Mouse (Mus musculus) splenic B cell, adult 2 months (primary cell): ENCODE data around the gene Etnk1.
"Not testable (repeated sequence)": the region's sequence is repeated elsewhere in the genome, so short reads cannot be mapped to it uniquely, and the experiment has no call there.

ENCODE experiments used
- DNase-seq: peaks from one replicate; pipeline ENCODE4 v3.0.0-alpha.2; 2011; ENCODE audit warnings: low read depth, low spot score
- H3K27me3 ChIP-seq: 2 replicates; pipeline ENCODE4 v1.6.1; 2012; ENCODE audit warnings: mild to moderate bottlenecking, low read length, moderate library complexity, mixed read lengths; ENCODE audit not compliant: control insufficient read depth, poor library complexity, insufficient read depth, severe bottlenecking
- H3K36me3 ChIP-seq: 2 replicates; pipeline ENCODE4 v1.6.1; 2012; ENCODE audit warnings: mild to moderate bottlenecking, low read length, moderate library complexity, mixed read lengths; ENCODE audit not compliant: control insufficient read depth, poor library complexity, insufficient read depth, severe bottlenecking

Gene Etnk1

DNA sequence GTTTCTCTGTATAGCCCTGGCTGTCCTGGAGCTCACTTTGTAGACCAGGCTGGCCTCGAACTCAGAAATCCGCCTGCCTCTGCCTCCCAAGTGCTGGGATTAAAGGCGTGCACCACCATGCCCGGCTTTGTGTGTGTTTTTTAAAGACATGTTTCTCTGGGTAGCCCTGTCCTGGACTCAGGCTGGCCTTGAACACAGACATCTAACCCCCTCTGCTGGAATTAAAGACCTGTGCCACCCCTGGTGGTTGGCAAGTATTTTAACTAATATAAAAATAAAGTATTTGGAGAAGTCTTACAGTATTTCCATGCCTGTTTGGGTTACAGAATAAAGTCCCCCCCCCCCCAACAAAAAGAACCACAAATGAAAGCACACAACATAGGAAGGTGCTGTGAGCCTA, 5.7 kb downstream of the Etnk1 start:
- peak; percentile 54 for DNase-seq
- H3K36me3 ChIP-seq, H3K27me3 ChIP-seq: not testable (repeated sequence)

DNA sequence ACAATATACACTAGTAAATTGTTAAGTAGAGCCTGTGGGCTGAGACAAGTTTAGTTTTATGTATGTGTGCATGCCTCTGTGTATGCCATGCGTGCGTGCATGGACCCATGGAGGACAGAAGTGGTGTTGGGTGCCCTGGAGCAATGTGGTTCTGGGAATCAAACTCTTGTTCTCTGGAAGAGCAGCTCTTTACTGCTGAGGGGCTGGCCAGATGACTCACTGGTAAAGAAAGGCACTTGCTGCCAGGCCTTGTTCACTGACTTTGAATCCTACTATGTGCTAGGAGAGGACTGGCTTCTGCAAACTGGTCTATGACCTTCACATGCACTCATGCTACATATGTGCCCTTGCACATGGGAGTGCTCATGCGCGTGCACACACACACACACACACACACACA, 7.2 kb downstream of the Etnk1 start:
- no peak for DNase-seq
- Histone ChIP-seq H3K36me3 (peaks cover 3% of the 10 kb centered on the region; the same call in 1 of the 2 replicates), H3K27me3 (no peaks in the 10 kb centered on the region)

DNA sequence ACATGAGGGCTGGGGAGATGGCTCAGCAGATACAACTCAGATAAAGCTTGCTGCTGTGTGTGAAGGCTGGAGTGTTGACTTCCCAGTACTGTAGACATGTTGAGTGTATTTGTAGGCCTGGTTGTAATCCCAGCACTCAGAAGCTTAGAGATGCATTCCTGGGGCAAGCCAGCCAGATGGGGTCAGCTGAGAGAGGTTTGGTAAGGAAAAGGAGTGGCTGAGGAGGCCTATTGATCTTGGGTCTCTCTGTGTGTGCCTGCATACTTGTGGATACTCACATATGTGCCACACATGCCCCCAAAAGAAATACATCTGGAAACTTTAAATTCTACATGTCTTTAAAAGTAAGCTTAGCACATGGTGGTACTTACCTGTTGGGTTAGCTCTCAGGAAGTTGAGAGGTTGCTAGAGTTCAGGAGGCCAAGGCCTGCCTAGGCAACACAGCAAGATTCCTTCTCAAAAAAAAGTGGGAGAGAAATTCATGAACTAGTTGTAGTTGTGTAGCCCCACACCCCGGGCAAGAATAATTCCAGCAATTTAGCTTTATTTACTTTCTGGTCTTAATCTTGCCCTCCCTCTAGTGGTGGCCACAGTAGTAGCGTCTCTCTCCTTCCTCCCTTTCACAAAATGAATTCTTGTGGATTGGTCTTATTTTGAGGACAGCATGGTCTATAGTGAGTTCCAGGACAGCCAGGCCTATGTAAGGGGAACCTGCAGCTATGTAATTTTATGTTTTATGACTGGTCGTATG, 8.1 kb downstream of the Etnk1 start:
- DNase-seq = peak; percentile 69
- no peaks in the 10 kb centered on the region for H3K27me3 ChIP-seq
- peaks cover 3% of the 10 kb centered on the region; the same call in 1 of the 2 replicates for H3K36me3 ChIP-seq

DNA sequence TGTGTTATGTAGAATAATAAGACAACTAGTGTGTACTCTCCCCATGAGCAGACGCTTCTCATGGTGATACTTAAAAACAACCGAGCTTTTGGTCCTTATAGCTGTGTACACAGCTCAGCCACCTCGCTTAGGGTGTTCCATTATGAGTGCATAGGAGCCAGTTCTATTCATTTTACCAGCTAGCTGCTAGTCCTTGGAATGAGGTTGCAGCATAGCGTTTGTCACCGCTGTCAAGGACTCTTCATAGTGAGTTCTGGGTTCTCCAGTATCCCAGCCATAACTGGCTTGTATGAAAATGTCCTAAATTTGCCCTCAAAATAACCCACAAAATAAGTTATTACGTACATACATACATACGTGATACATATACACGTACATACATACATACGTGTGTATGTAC, 9.1 kb downstream of the Etnk1 start:
- H3K27me3 ChIP-seq = no peaks in the 10 kb centered on the region
- DNase-seq = no peak
- H3K36me3 ChIP-seq = peaks cover under 1% of the 10 kb centered on the region; the same call in 1 of the 2 replicates

DNA sequence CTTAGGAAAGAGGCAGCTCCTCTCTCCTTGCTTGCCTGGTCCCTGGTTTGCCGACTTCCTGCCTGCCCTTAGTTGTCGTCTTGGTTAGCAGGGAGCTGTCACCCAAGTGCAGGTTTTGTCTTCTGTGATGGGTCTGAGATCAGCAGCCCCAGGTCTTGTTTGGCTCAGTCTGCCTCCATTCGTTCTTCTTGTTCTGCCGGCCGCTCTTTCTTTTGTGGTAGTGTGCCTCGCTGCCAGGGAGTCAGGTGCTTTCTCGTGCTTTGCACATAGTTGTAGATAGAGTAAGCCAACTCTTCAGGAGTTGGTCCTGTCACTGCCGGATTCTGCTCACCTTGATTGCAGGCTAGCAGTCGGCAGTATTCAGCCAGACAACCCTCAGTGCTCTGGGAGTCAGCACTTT, 9.6 kb downstream of the Etnk1 start:
- H3K27me3 ChIP-seq = no peaks in the 10 kb centered on the region
- no peaks in the 10 kb centered on the region; the same call in 1 of the 2 replicates for H3K36me3 ChIP-seq
- DNase-seq = no peak

DNA sequence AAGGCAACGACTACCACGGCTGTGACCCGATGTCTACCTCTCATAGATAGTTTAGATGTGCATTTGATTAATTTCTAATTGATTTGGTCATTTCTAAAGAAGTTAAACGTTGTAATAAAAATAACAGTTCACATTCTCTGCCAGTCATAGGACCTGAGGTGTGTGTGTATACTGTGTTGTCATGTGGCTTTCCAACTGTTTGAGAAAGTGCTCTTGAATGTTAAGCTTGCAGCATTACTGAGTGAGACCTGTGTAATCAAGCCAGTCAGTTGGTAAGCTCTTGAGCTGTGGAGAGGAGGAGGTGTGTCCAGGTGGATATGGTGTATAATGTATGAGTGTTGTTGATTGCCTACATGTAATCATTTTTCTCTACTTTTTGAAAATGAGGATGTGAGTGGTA, 12.2 kb downstream of the Etnk1 start:
- DNase-seq = no peak
- no peaks in the 10 kb centered on the region for H3K27me3 ChIP-seq
- peaks cover 4% of the 10 kb centered on the region for H3K36me3 ChIP-seq

DNA sequence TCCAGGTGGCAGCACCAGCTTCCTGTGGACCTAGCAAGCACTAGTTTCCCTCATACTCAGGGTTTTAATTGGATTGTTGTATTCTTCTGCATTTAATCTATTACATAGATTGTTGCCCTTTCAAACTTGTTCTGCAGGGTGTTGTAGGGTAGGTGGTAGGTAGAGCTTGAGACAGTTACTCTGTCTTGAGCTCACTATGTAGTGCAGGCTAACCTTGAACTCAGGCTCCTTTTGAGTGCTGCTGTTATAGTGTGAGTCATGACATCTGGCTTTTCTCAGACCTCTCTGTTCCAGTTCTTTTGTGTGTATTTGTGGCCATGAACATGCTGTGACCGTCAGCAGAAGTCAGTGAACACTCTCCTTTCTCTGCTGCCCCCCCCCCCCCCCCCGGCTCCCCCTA, 12.7 kb downstream of the Etnk1 start:
- no peaks in the 10 kb centered on the region for H3K27me3 ChIP-seq
- H3K36me3 ChIP-seq = peaks cover 7% of the 10 kb centered on the region

DNA sequence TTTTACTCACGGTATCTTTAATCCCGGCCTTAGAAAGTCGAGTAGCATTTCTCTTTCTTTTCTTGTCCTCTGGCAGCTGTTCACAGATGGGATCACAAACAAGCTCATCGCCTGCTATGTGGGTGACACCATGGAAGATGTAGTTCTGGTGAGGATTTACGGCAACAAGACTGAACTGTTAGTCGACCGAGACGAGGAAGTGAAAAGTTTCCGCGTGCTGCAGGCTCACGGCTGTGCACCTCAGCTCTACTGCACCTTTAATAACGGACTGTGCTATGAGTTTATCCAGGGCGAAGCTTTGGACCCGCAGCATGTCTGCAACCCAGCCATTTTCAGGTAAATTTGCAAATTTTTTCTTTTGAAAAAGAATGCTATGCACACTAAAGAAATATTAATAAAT, 13.5 kb downstream of the Etnk1 start:
- Histone ChIP-seq H3K27me3 (no peaks in the 10 kb centered on the region), H3K36me3 (peaks cover 12% of the 10 kb centered on the region)
- DNase-seq = peak; percentile 71

More for the DNA sequence above, 12.7 kb downstream of the Etnk1 start:
- DNase-seq = no peak

DNA sequence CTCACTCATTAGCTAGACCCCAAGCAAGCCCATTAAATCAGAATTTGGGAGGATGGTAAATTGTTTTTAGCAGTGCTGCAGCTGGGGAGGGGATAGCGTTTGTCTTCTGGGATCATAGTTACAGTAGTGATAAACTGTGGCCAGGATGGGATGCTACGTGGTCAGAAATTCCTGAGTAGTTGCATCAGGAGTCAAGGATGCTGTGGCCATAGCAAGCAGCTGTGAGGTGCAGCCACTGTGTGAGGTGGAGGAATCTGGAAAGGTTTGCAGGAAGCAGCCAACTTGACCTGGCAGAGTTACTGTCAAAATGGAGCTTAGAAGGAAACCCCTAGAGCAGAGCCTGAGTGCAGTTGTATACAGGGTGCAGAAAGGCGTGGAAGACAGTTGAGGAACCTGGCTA, 17.1 kb downstream of the Etnk1 start:
- H3K36me3 ChIP-seq = peaks cover 21% of the 10 kb centered on the region

DNA sequence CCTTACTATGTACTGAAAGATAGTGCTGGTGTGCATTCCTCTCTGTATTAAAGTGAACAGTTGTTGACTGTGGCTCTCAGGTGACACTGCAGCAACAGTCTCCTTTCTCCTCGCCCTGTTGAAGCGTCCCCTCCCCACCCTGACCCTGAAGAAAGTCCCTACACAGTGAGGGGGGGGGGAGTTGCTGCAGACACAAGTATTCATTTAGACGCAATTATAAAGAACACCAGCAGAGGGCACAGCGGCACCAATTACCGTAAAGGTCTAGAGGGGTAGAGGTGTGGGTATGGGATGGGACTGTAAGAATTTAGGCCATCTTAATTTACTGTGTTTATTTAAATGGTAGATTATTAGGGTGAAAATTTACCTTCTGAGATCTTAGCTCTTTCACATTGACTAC, 17.7 kb downstream of the Etnk1 start:
- Histone ChIP-seq H3K27me3 (no peaks in the 10 kb centered on the region), H3K36me3 (peaks cover 23% of the 10 kb centered on the region)
- DNase-seq = peak; percentile 72

More for the DNA sequence above, 17.1 kb downstream of the Etnk1 start:
- DNase-seq = no peak
- no peaks in the 10 kb centered on the region for H3K27me3 ChIP-seq

DNA sequence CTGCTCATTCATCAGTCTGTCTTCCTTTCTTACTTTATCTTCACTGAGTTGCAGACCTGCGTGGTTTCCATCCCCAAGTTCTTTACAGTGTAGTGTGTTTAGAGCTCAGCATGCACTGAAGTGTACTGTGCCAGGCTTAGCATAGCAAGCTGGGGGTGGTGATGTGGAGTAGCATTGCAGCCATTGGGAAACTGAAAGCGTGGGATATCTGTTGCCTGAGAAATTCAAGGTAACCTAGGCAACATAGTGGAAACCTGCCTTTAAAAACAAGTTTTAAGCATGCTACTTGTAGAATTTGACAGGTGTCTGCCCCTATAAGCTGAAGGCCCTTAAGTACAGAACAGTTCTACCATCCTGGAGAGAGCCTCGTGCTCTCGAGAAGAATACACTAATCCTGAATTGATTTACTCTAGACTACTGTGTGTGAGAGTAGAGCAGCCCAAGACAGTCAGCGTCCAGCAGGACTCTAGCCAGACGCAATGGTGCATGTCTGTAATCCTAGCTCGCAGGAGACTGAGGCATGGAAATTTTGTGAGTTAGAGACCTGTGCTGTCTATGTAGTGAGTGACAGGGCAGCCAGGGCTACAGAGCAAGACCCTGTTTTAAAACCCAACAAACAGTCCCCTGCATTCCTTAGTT, 23.9 kb downstream of the Etnk1 start:
- Histone ChIP-seq H3K36me3 (peaks cover 27% of the 10 kb centered on the region), H3K27me3 (no peaks in the 10 kb centered on the region)
- no peak for DNase-seq

DNA sequence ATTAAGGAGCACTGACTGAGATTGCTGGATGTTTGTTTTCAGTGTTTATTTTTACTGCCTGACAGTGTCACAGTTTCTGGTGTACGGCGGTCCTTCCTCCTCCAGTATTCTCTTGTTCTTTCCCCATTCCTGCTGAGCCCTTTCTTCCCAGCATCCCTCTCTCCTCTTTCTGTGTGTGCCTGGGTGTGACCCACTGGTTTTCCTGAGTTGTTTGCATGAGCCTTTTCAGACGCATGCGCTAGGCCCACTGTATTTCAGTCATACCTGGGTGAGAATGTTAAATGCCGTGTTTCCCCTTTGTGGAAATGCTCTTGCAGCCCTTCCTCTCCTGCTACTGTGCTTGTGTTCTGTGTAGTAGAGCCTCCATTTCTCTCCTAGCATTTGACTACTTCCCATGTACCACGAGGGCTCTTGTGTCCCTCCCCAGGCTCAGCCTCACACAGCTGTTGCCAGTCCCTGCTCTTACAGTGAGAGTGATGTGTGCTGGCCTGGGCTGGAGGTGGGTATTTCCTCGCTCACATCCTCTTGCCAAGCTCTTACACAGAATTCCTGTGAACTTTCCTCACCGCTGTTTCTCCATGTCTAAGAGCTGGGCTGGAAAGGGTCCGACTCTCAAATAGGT, 24.6 kb downstream of the Etnk1 start:
- Histone ChIP-seq H3K27me3 (no peaks in the 10 kb centered on the region), H3K36me3 (peaks cover 28% of the 10 kb centered on the region)
- no peak for DNase-seq

DNA sequence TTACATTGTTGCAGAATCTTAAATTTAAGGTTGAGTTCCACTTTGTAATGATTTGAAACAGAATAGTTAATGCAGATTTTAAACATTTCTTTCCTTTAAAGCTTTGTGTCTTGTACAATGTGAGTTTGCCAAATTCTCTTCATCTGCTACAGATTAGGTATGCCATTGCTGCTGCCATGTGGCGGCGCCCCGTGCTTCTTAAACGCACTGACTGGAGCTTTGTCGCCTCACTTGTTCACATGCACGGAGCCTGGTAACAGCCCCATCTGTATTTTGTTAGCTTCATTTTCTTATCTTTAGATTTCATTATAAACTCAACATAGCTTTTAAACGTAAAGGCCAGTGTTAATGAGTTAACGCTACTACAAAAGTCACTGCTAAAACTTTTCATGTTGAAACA, 25.7 kb downstream of the Etnk1 start:
- DNase-seq = no peak
- H3K36me3 ChIP-seq = peaks cover 36% of the 10 kb centered on the region

DNA sequence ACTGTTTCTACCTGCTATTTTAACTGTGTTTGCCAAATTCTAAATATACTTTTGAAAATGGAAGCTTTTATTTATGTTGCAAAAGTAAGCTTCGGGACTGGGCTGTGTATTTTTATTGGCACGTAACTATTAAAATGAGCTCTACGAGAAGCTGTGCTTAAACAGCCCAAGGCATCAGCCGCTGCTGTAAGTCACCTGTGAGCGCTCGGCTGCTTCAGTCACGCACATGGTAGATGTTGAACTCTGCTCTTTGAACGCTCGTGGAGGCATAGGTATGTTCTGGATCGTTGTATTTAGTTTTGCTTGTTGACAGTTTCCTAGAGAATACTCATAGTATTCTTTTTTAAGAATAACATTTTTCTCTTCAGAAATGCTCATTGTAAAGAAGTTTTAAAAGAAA, 26.1 kb downstream of the Etnk1 start:
- no peaks in the 10 kb centered on the region for H3K27me3 ChIP-seq
- H3K36me3 ChIP-seq = peaks cover 40% of the 10 kb centered on the region
- no peak for DNase-seq

More for the DNA sequence above, 25.7 kb downstream of the Etnk1 start:
- no peaks in the 10 kb centered on the region for H3K27me3 ChIP-seq

DNA sequence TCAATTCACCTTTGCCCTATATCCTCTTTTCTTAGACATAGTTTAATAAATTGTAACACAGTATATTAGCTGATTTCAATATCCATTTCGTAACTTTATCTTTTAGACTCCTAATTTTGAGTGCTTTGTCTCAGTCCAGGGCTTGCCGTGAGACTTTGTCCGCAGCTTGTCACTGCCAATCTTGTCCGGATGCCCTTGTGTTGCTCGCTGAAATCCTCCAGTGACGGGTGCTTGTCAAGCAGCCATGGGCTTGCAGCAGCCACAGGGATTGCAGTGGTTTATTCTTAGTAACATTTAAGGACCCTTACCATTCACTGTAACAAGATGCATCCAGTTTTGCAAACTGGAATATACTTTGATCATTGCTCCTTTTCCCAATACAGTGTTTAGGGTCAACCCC, 26.6 kb downstream of the Etnk1 start:
- H3K36me3 ChIP-seq = peaks cover 38% of the 10 kb centered on the region
- DNase-seq = no peak

More for the DNA sequence above, 26.6 kb downstream of the Etnk1 start:
- H3K27me3 ChIP-seq = no peaks in the 10 kb centered on the region
